Mouse (Mus musculus) layer of hippocampus, adult 8-10 months (tissue): ENCODE measurements at regions not wholly inside any gene's neighbourhood (a gene's known extent, or its start where the extent isn't known, plus 50 kb on each side); places are given as distances from the start of the nearest gene placed in this dataset.

Experiments
- DNase-seq, 2 experiments: peaks; one replicate each; pipeline ENCODE4 v3.0.0; 2022; ENCODE audit warnings: low spot score in 2 of 2

DNA sequence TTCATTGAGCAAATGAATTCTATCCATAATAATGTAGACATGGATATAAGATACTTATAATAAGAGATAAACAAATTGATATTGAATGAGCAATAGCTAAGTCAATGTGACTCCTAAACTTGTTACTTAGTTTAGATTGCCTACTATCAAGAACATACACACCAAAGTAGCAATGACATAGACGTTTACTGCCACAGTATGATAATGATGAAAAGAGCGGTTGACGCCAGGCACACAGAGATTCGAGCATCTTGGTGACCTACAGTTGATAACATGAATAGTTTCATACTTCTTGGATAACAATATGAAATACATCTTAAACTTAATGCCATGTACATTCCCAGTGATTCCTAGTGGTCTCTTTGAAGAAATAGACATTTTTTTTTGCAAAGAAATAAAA is 55.9 kb upstream of the Tbc1d2b start:
- no peak for DNase-seq
